Mouse (Mus musculus) embryonic fibroblast, embryonic 13.5 days (primary cell): ENCODE measurements around the gene Adam4.
"Not testable (repeated sequence)": the region's sequence is repeated elsewhere in the genome, so short reads cannot be mapped to it uniquely, and the experiment has no call there.

Source experiments
- CTCF ChIP-seq: IDR thresholded peaks from 2 replicates; pipeline ENCODE4 v1.5.1; 2011; ENCODE audit warnings: mild to moderate bottlenecking, control low read depth, low read length, moderate library complexity, borderline replicate concordance; ENCODE audit not compliant: insufficient read depth
- POLR2A ChIP-seq: IDR thresholded peaks from 2 replicates; pipeline ENCODE4 v1.6.1; 2011; ENCODE audit warnings: low read depth, mild to moderate bottlenecking, control low read depth, low read length, moderate library complexity

DNA sequence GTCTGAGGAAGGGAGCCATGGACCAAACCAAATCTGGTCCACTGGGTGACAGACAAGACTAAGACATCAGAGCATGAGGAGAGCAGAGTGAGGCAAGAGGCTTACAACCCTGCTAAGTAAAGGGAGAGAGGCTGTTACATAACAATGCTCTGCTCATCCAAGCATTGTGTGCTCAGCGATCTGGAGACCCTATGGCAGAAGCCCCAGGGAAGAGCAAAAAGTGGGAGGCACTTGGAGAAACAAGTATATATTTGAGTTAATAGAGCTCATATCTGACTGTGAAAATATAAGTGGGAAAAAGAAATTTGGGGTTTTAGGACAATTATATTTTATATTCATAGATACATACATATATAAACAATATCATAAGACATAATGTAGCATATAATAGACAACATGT, 42.4 kb downstream of the Adam4 start, which contains the start of gene Gm4787:
- not testable (repeated sequence) for TF ChIP-seq CTCF, POLR2A
